Mouse (Mus musculus) ovary, postnatal 36 days (tissue): ENCODE results near the gene Cacna1i.

Source experiments
- DNase-seq: peaks from one replicate; pipeline ENCODE4 v3.0.0; 2022; ENCODE audit warnings: low spot score, mixed read lengths

Cacna1i gene

GRCm38 (mm10) chr15:80286851-80287415 lies at the start of gene Cacna1i:
Cacna1i (plus strand) TSS chr15:80287238.
- DNase-seq: no peak

GRCm38 (mm10) chr15:80248135-80248534 lies 38.9 kb upstream of the Cacna1i start:
- DNase-seq: no peak

- DNase-seq: no peak
These were observed 38.4 kb upstream of the Cacna1i start for GRCm38 (mm10) chr15:80248596-80248995.

GRCm38 (mm10) chr15:80249672-80250071 lies 37.4 kb upstream of the Cacna1i start:
- no peak for DNase-seq

GRCm38 (mm10) chr15:80250586-80250985 lies 36.5 kb upstream of the Cacna1i start:
- DNase-seq: peak; percentile 36

- DNase-seq: no peak
These were observed 33.5 kb upstream of the Cacna1i start for GRCm38 (mm10) chr15:80253530-80253929.

GRCm38 (mm10) chr15:80254207-80254606 lies 32.8 kb upstream of the Cacna1i start:
- DNase-seq: no peak

GRCm38 (mm10) chr15:80254847-80255645 lies 32.0 kb upstream of the Cacna1i start, which contains the start of gene Atf4:
Atf4 (plus strand) TSS chr15:80255184.
- DNase-seq: peak; percentile 96

GRCm38 (mm10) chr15:80255646-80256121 lies 31.4 kb upstream of the Cacna1i start:
- DNase-seq: peak; percentile 83

GRCm38 (mm10) chr15:80256242-80256641 lies 30.8 kb upstream of the Cacna1i start:
- DNase-seq: no peak

GRCm38 (mm10) chr15:80256656-80257601 lies 30.1 kb upstream of the Cacna1i start:
- DNase-seq: no peak

- DNase-seq: no peak
These were observed 29.3 kb upstream of the Cacna1i start for GRCm38 (mm10) chr15:80257602-80258239.

- no peak for DNase-seq
These were observed 28.5 kb upstream of the Cacna1i start for GRCm38 (mm10) chr15:80258240-80259170.

- no peak for DNase-seq
These were observed 27.5 kb upstream of the Cacna1i start for GRCm38 (mm10) chr15:80259406-80260045.

- DNase-seq: peak; percentile 82
These were observed 26.4 kb upstream of the Cacna1i start for GRCm38 (mm10) chr15:80260677-80261076.

- no peak for DNase-seq
These were observed 25.9 kb upstream of the Cacna1i start for GRCm38 (mm10) chr15:80261100-80261499.

GRCm38 (mm10) chr15:80263610-80264575 lies 23.1 kb upstream of the Cacna1i start, which contains the start of gene Rps19bp1:
Rps19bp1 (minus strand) TSS chr15:80264315.
- DNase-seq: peak; percentile 88

GRCm38 (mm10) chr15:80266281-80266680 lies 20.8 kb upstream of the Cacna1i start:
- DNase-seq: peak; percentile 67
